Mouse (Mus musculus): ENCODE measurements around the gene Cobl. TPM values are rescaled to one million over a fixed set of nuclear protein-coding genes. Genes with fewer than 3 reads are reported as not detected.

Cobl gene
- polyA plus RNA-seq, 1 experiment from 2014 or later = 4.8 TPM

GRCm38 (mm10) chr11:12467217-12467616 lies 2.5 kb upstream of the Cobl start:
- Histone ChIP-seq H3K4me2 (replicated peaks) (no peak overlapping the region), H3K4me1 (peaks cover 8% of the 10 kb centered on the region), H3K9ac (no peak overlapping the region), H3K9me3 (no peaks in the 10 kb centered on the region), H3K27ac (no peak overlapping the region), H3K4me3 (no peak overlapping the region), H3K36me3 (no peaks in the 10 kb centered on the region), H3K27me3 (replicated peaks) (peaks cover 19% of the 10 kb centered on the region; the same call in 1 of the 2 replicates)
- no peak for ATAC-seq (ENCODE audit: low FRiP score, low read depth)
- 82% methylated on average over 2 of the region's 2 CpGs for WGBS

- H3K27me3 ChIP-seq (replicated peaks) = peaks cover 19% of the 10 kb centered on the region; the same call in 1 of the 2 replicates
- no peak overlapping the region for H3K4me3 ChIP-seq
- no peak overlapping the region for H3K27ac ChIP-seq
- H3K9me3 ChIP-seq = no peaks in the 10 kb centered on the region
- peaks cover 8% of the 10 kb centered on the region for H3K4me1 ChIP-seq
- 77% methylated on average over 1 of the region's 1 CpGs for WGBS
- no peaks in the 10 kb centered on the region for H3K36me3 ChIP-seq
- ATAC-seq (ENCODE audit: low FRiP score, low read depth) = no peak
- H3K9ac ChIP-seq = no peak overlapping the region
- no peak overlapping the region for H3K4me2 ChIP-seq (replicated peaks)
Observed at GRCm38 (mm10) chr11:12466606-12467005, 1.8 kb upstream of the Cobl start.

- H3K36me3 ChIP-seq = no peaks in the 10 kb centered on the region
- ATAC-seq (ENCODE audit: low FRiP score, low read depth) = no peak
- H3K27me3 ChIP-seq (replicated peaks) = peaks cover 19% of the 10 kb centered on the region; the same call in 1 of the 2 replicates
- peak overlapping the region; percentile 69 for H3K4me2 ChIP-seq (replicated peaks)
- no peak overlapping the region for H3K27ac ChIP-seq
- peaks cover 8% of the 10 kb centered on the region for H3K4me1 ChIP-seq
- H3K9me3 ChIP-seq = no peaks in the 10 kb centered on the region
- peak overlapping the region; percentile 69 for H3K4me3 ChIP-seq
- H3K9ac ChIP-seq = no peak overlapping the region
- WGBS = 46% methylated on average over 1 of the region's 1 CpGs
Observed at GRCm38 (mm10) chr11:12465229-12465628, 469 bp upstream of the Cobl start.

- no peak overlapping the region for H3K9ac ChIP-seq
- no peak overlapping the region for H3K27ac ChIP-seq
- H3K36me3 ChIP-seq = no peaks in the 10 kb centered on the region
- H3K9me3 ChIP-seq = no peaks in the 10 kb centered on the region
- WGBS = 60% methylated on average over 13 of the region's 13 CpGs
- peaks cover 19% of the 10 kb centered on the region; the same call in 1 of the 2 replicates for H3K27me3 ChIP-seq (replicated peaks)
- peak overlapping the region; percentile 69 for H3K4me2 ChIP-seq (replicated peaks)
- H3K4me3 ChIP-seq = peak overlapping the region; percentile 69; the same call in 1 of the 2 replicates
- H3K4me1 ChIP-seq = peaks cover 8% of the 10 kb centered on the region
- ATAC-seq (ENCODE audit: low FRiP score, low read depth) = no peak
Observed at GRCm38 (mm10) chr11:12463615-12464170, 1.1 kb downstream of the Cobl start.

GRCm38 (mm10) chr11:12459781-12460581 lies 4.8 kb downstream of the Cobl start:
- Histone ChIP-seq H3K4me2 (replicated peaks) (no peak overlapping the region), H3K9me3 (no peaks in the 10 kb centered on the region), H3K4me3 (no peak overlapping the region), H3K27me3 (replicated peaks) (peaks cover 13% of the 10 kb centered on the region; the same call in 1 of the 2 replicates), H3K27ac (no peak overlapping the region), H3K36me3 (no peaks in the 10 kb centered on the region), H3K4me1 (peaks cover 8% of the 10 kb centered on the region), H3K9ac (no peak overlapping the region)
- 79% methylated on average over 7 of the region's 7 CpGs for WGBS
- ATAC-seq (ENCODE audit: low FRiP score, low read depth) = no peak

- Histone ChIP-seq H3K27me3 (replicated peaks) (peaks cover 3% of the 10 kb centered on the region; the same call in 1 of the 2 replicates), H3K9me3 (no peaks in the 10 kb centered on the region), H3K4me1 (peaks cover 1% of the 10 kb centered on the region; the same call in 1 of the 2 replicates), H3K4me3 (no peak overlapping the region), H3K9ac (no peak overlapping the region), H3K27ac (no peak overlapping the region), H3K36me3 (no peaks in the 10 kb centered on the region), H3K4me2 (replicated peaks) (no peak overlapping the region)
- ATAC-seq (ENCODE audit: low FRiP score, low read depth) = no peak
- 82% methylated on average over 3 of the region's 3 CpGs for WGBS
Observed at GRCm38 (mm10) chr11:12458814-12459213, 5.9 kb downstream of the Cobl start.

GRCm38 (mm10) chr11:12458392-12458791 lies 6.4 kb downstream of the Cobl start:
- Histone ChIP-seq H3K36me3 (no peaks in the 10 kb centered on the region), H3K27me3 (replicated peaks) (no peaks in the 10 kb centered on the region), H3K4me1 (no peaks in the 10 kb centered on the region), H3K9ac (no peak overlapping the region), H3K9me3 (no peaks in the 10 kb centered on the region), H3K4me3 (no peak overlapping the region), H3K4me2 (replicated peaks) (no peak overlapping the region), H3K27ac (no peak overlapping the region)
- 96% methylated on average over 2 of the region's 2 CpGs for WGBS
- ATAC-seq (ENCODE audit: low FRiP score, low read depth) = no peak

- Histone ChIP-seq H3K36me3 (no peaks in the 10 kb centered on the region), H3K4me2 (replicated peaks) (no peak overlapping the region), H3K4me1 (0 out of 2 replicates have a peak, but pooled peaks cover 4% of the 10 kb centered on the region), H3K4me3 (no peak overlapping the region), H3K27ac (no peak overlapping the region), H3K9me3 (no peaks in the 10 kb centered on the region), H3K27me3 (replicated peaks) (no peaks in the 10 kb centered on the region), H3K9ac (no peak overlapping the region)
- no peak for ATAC-seq (ENCODE audit: low FRiP score, low read depth)
- WGBS = 92% methylated on average over 3 of the region's 3 CpGs
Observed at GRCm38 (mm10) chr11:12448101-12448500, 16.7 kb downstream of the Cobl start.

GRCm38 (mm10) chr11:12445222-12445621 lies 19.5 kb downstream of the Cobl start:
- no peak overlapping the region for H3K4me3 ChIP-seq
- ATAC-seq (ENCODE audit: low FRiP score, low read depth) = no peak
- 0 out of 2 replicates have a peak, but pooled peaks cover 4% of the 10 kb centered on the region for H3K4me1 ChIP-seq
- no peak overlapping the region for H3K9ac ChIP-seq
- H3K4me2 ChIP-seq (replicated peaks) = no peak overlapping the region
- H3K9me3 ChIP-seq = no peaks in the 10 kb centered on the region
- H3K36me3 ChIP-seq = no peaks in the 10 kb centered on the region
- H3K27ac ChIP-seq = no peak overlapping the region
- no peaks in the 10 kb centered on the region for H3K27me3 ChIP-seq (replicated peaks)
- WGBS = 36% methylated on average over 2 of the region's 2 CpGs

- no peak for ATAC-seq (ENCODE audit: low FRiP score, low read depth)
- no peak overlapping the region for H3K4me3 ChIP-seq
- H3K27ac ChIP-seq = no peak overlapping the region
- H3K4me1 ChIP-seq = 0 out of 2 replicates have a peak, but pooled peaks cover 4% of the 10 kb centered on the region
- H3K9ac ChIP-seq = no peak overlapping the region
- H3K27me3 ChIP-seq (replicated peaks) = no peaks in the 10 kb centered on the region
- H3K36me3 ChIP-seq = no peaks in the 10 kb centered on the region
- no peaks in the 10 kb centered on the region for H3K9me3 ChIP-seq
- no peak overlapping the region for H3K4me2 ChIP-seq (replicated peaks)
- WGBS = 73% methylated on average over 2 of the region's 2 CpGs
Observed at GRCm38 (mm10) chr11:12444215-12444614, 20.5 kb downstream of the Cobl start.

- H3K9me3 ChIP-seq = no peaks in the 10 kb centered on the region
- H3K4me1 ChIP-seq = 0 out of 2 replicates have a peak, but pooled peaks cover 4% of the 10 kb centered on the region
- ATAC-seq (ENCODE audit: low FRiP score, low read depth) = no peak
- no peaks in the 10 kb centered on the region for H3K36me3 ChIP-seq
- H3K4me3 ChIP-seq = no peak overlapping the region
- H3K27ac ChIP-seq = no peak overlapping the region
- no peak overlapping the region for H3K4me2 ChIP-seq (replicated peaks)
- 33% methylated on average over 4 of the region's 4 CpGs for WGBS
- H3K9ac ChIP-seq = no peak overlapping the region
- H3K27me3 ChIP-seq (replicated peaks) = no peaks in the 10 kb centered on the region
Observed at GRCm38 (mm10) chr11:12443614-12444013, 21.1 kb downstream of the Cobl start.

- no peak for ATAC-seq (ENCODE audit: low FRiP score, low read depth)
- Histone ChIP-seq H3K9ac (no peak overlapping the region), H3K4me1 (0 out of 2 replicates have a peak, but pooled peaks cover 4% of the 10 kb centered on the region), H3K9me3 (no peaks in the 10 kb centered on the region), H3K36me3 (no peaks in the 10 kb centered on the region), H3K27me3 (replicated peaks) (no peaks in the 10 kb centered on the region), H3K4me2 (replicated peaks) (no peak overlapping the region), H3K27ac (no peak overlapping the region), H3K4me3 (no peak overlapping the region)
- WGBS = 82% methylated on average over 5 of the region's 5 CpGs
Observed at GRCm38 (mm10) chr11:12443185-12443584, 21.6 kb downstream of the Cobl start.
